Mouse (Mus musculus) MEL (cell line): ENCODE data around the gene Sebox.
A peak's percentile ranks its signal among the peaks of the same experiment; 100 is the strongest.

Experiments
- EP300 ChIP-seq, 2 experiments: IDR thresholded peaks; 2 replicates each; pipeline ENCODE4 v1.6.1; 2011; ENCODE audit warnings: improper control_type of control experiment in 2 of 2, low read length in 2 of 2, low read depth in 1 of 2, mild to moderate bottlenecking in 1 of 2
- HCFC1 ChIP-seq: IDR thresholded peaks from 2 replicates; pipeline ENCODE4 v1.6.1; 2012; ENCODE audit warnings: low read depth, mild to moderate bottlenecking, inconsistent platforms, low read length, improper control_type of control experiment, moderate library complexity

DNA sequence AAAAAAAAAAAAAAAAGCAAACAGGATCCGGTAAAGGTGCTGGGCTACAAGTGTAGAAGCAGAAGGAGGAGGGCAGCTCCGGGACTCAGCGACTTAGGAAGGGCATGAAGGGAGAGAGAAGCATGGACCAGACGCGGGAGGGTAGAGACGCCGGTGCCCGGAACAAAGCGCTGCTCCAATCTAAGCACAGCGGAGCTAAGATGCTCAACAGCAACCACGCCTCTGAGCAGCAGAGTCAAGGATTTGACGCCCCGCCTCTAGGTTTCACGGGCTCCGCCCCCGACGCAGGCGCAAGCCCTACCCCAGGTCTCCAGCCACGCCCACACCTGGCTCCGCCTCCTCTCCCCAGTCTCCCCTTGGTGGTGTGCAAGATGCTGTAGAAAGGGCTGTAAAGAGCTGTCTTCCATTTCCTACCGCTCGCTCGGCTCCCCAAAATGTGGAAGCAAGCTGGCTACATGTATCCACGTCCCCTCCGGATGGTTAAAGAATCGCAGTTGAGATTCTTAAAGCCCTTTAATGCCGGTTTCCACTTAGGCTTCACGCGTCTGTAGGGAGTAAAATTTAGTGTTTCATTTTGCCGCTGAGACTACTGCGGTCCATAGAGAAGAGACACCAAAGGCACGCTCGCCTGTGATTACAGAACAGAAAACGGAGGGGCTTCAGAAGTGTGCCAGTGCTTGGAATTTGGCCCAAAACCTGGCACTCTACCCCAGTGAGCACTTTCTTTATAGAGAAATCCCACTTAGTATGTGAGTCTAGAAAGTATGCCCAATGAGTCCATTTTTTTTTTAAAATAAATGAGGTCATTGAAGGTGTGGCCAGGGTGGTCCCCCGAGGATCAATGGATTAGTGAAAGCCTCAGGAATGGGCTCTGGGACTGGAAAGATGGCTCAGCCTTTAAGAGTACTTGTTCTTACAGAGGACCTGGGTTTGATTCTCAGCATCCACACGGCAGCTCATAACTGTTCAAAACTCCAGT lies 5.4 kb upstream of the Sebox start, which contains the start of gene Sarm1:
- no peak for TF ChIP-seq EP300 (IDR thresholded peaks at IDR 0.05; ENCODE audit: low read depth in 1 of 2, low read length in 2 of 2)
- peak; percentile 52 for TF ChIP-seq HCFC1
